Mouse (Mus musculus) thymus, adult 2 months (tissue): ENCODE results near the gene Tceanc.

ENCODE experiments used
- CTCF ChIP-seq: fragments of 200-500 bp; IDR thresholded peaks from 2 replicates; pipeline ENCODE4 v1.5.1; 2012; ENCODE audit warnings: mild to moderate bottlenecking, control low read depth, low read length, moderate library complexity, borderline replicate concordance; ENCODE audit not compliant: control insufficient read depth, poor library complexity, insufficient read depth; ENCODE audit errors: extremely low read depth
- POLR2A ChIP-seq: fragments of 200-500 bp; IDR thresholded peaks from 2 replicates; pipeline ENCODE4 v1.6.1; 2012; ENCODE audit warnings: mild to moderate bottlenecking, low read length, control low read depth, moderate library complexity; ENCODE audit not compliant: control insufficient read depth, poor library complexity, insufficient read depth; ENCODE audit errors: extremely low read depth

DNA sequence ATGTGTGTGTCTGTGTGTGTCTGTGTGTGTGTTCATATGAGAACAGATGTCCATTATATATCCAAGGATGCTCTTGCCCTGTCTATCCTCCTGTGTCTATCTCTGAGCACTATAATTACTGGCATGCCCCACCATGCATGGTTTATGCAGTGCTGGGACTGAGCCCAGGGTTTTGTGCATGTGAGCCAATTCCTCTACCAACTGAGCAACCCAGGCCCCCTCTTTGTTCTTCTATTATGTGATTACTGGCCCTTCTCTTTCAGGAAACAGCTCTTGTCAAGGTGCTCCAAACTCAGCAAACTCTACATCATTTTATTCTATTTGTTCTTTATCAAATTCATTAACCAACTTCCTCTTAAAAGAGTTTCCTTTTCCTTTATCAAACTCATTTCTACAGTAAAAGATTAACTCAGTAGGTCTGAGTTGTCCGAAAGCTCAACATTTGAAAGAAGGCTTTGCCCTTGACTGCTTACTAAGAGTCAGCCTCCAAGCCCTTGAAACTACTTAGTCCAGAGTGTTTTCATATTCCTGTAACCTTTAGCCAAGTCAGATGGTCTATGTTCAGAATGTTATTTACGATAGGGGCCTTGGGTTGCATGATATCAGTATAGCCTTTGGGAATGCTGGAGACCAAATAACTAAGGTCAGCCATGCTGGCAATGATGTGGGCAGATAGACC lies 7.4 kb upstream of the Tceanc start:
- TF ChIP-seq CTCF (no peak), POLR2A (no peak)
